Mouse (Mus musculus): ENCODE data around the gene Tmem86a. TPM values are rescaled to one million over a fixed set of nuclear protein-coding genes. Genes with fewer than 3 reads are reported as not detected.

Tmem86a gene
- polyA plus RNA-seq, 1 experiment from 2014 or later = 18.3 TPM

DNA sequence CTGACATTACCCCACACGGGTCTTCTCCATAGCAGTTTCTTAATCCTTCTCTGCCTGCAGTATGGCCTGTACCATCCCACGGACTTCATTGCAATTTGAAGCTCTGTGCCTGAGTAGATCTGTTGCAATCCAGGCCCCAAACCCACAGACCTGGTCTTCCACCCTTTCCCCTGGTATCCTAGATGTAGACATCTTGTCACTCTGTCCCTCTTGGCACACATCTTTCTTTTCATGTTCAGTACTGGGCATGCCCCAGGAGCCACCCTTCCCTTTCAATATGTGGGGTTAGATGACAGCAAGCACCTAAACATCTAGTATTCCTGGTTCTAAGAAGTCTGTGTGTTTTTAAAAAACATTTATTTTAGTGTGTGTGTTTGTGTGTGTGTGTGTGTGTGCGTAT, 8.7 kb upstream of the Tmem86a start:
- Histone ChIP-seq H3K9me3 (ENCODE audit: control insufficient read depth, low read length) (no peaks in the 10 kb centered on the region), H3K4me1 (ENCODE audit: control insufficient read depth, insufficient read depth, low read length) (0 out of 2 replicates have a peak, but pooled peaks cover 2% of the 10 kb centered on the region), H3K4me2 (replicated peaks; ENCODE audit: low read depth, low read length) (no peak overlapping the region), H3K36me3 (ENCODE audit: control insufficient read depth, insufficient read depth, low read length) (no peaks in the 10 kb centered on the region), H3K4me3 (ENCODE audit: low read length) (no peak overlapping the region), H3K27me3 (ENCODE audit: control insufficient read depth, insufficient read depth, low read length) (no peaks in the 10 kb centered on the region), H3K27ac (ENCODE audit: low read depth, low read length) (no peak overlapping the region), H3K9ac (ENCODE audit: low read depth, low read length) (no peak overlapping the region)
- ATAC-seq (ENCODE audit: low FRiP score, low TSS enrichment) = no peak
- 80% methylated on average over 3 of the region's 3 CpGs for WGBS

- H3K9me3 ChIP-seq (ENCODE audit: control insufficient read depth, low read length) = no peaks in the 10 kb centered on the region
- H3K4me2 ChIP-seq (replicated peaks; ENCODE audit: low read depth, low read length) = no peak overlapping the region
- no peaks in the 10 kb centered on the region for H3K36me3 ChIP-seq (ENCODE audit: control insufficient read depth, insufficient read depth, low read length)
- no peak for ATAC-seq (ENCODE audit: low FRiP score, low TSS enrichment)
- 71% methylated on average over 4 of the region's 4 CpGs for WGBS
- H3K4me1 ChIP-seq (ENCODE audit: control insufficient read depth, insufficient read depth, low read length) = 0 out of 2 replicates have a peak, but pooled peaks cover 2% of the 10 kb centered on the region
- H3K27me3 ChIP-seq (ENCODE audit: control insufficient read depth, insufficient read depth, low read length) = no peaks in the 10 kb centered on the region
- H3K4me3 ChIP-seq (ENCODE audit: low read length) = no peak overlapping the region
- H3K9ac ChIP-seq (ENCODE audit: low read depth, low read length) = no peak overlapping the region
- no peak overlapping the region for H3K27ac ChIP-seq (ENCODE audit: low read depth, low read length)
Measured at GRCm38 (mm10) chr7:47042121-47042520, 8.3 kb upstream of the Tmem86a start.

DNA sequence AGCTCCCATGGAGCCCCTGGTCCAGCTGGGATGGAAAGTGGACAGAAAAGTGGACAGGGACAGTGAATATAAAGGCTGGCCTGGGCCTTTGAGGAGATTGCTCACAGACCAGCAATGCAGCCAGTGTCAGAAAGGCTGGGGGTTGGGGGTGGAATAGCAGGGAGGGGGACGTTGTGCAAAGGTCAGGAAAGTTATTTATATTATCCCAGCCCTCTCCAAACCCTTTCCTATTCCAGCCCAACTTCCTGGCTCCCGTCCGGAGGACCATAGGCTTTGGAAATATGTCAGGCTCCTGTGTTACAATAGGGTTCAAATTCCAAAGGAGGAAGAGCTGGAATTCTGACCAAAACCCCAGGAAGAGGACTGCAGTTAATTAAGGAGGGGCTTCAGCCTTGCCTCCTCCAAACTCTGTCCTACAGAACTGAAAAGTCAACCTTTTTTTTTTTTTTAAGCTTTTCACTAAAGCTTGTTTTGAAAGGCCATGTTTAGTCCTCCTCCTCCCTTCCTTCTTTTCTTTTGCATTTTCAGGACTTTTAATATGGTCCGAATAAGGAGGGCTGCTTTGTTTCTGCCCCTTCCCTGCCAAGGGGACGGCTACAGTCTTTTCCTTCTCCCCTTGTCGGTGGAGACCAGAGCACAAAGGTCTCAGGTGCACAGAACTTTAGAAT, 7.4 kb upstream of the Tmem86a start:
- no peaks in the 10 kb centered on the region for H3K27me3 ChIP-seq (ENCODE audit: control insufficient read depth, insufficient read depth, low read length)
- ATAC-seq (ENCODE audit: low FRiP score, low TSS enrichment) = peak; percentile 76
- no peaks in the 10 kb centered on the region for H3K36me3 ChIP-seq (ENCODE audit: control insufficient read depth, insufficient read depth, low read length)
- peak overlapping the region; percentile 71; the same call in 1 of the 2 replicates for H3K27ac ChIP-seq (ENCODE audit: low read depth, low read length)
- no peak overlapping the region for H3K9ac ChIP-seq (ENCODE audit: low read depth, low read length)
- H3K4me1 ChIP-seq (ENCODE audit: control insufficient read depth, insufficient read depth, low read length) = 0 out of 2 replicates have a peak, but pooled peaks cover 2% of the 10 kb centered on the region
- H3K4me2 ChIP-seq (replicated peaks; ENCODE audit: low read depth, low read length) = no peak overlapping the region
- H3K9me3 ChIP-seq (ENCODE audit: control insufficient read depth, low read length) = no peaks in the 10 kb centered on the region
- 33% methylated on average over 6 of the region's 6 CpGs for WGBS
- H3K4me3 ChIP-seq (ENCODE audit: low read length) = no peak overlapping the region

DNA sequence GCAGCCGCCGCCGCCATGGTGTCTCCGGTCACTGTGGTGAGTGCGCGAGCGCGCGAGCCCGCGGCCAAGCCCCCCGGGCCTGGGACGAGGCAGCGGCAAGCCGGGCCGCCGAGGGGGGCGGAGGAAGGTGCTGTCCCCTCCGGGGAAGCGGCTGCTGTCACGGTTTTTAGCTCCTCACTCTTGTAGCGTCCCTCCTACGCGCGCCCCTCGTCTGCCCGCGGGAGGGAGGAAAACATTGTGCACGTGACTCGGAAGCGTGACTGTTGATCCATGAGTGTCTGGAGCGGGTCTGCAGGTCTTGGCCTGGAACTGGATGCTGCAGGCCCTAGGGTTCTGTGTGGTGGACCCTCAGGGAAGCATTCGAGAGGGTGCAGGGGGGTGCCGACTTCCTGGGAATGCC, 365 bp downstream of the Tmem86a start:
- H3K27ac ChIP-seq (ENCODE audit: low read depth, low read length) = peak overlapping the region; percentile 96
- H3K9me3 ChIP-seq (ENCODE audit: control insufficient read depth, low read length) = no peaks in the 10 kb centered on the region
- H3K9ac ChIP-seq (ENCODE audit: low read depth, low read length) = peak overlapping the region; percentile 84
- H3K4me2 ChIP-seq (replicated peaks; ENCODE audit: low read depth, low read length) = peak overlapping the region; percentile 65
- peaks cover 17% of the 10 kb centered on the region; the same call in 1 of the 2 replicates for H3K4me1 ChIP-seq (ENCODE audit: control insufficient read depth, insufficient read depth, low read length)
- H3K36me3 ChIP-seq (ENCODE audit: control insufficient read depth, insufficient read depth, low read length) = peaks cover 10% of the 10 kb centered on the region
- no peaks in the 10 kb centered on the region for H3K27me3 ChIP-seq (ENCODE audit: control insufficient read depth, insufficient read depth, low read length)
- peak overlapping the region; percentile 61 for H3K4me3 ChIP-seq (ENCODE audit: low read length)
- under 1% methylated on average over 34 of the region's 34 CpGs for WGBS
- ATAC-seq (ENCODE audit: low FRiP score, low TSS enrichment) = peak; percentile 68

GRCm38 (mm10) chr7:47051404-47052151, 1.2 kb downstream of the Tmem86a start:
- Histone ChIP-seq H3K27me3 (ENCODE audit: control insufficient read depth, insufficient read depth, low read length) (no peaks in the 10 kb centered on the region), H3K27ac (ENCODE audit: low read depth, low read length) (peak overlapping the region; percentile 96), H3K9me3 (ENCODE audit: control insufficient read depth, low read length) (no peaks in the 10 kb centered on the region), H3K4me3 (ENCODE audit: low read length) (peak overlapping the region; percentile 61), H3K9ac (ENCODE audit: low read depth, low read length) (peak overlapping the region; percentile 84; the same call in 1 of the 2 replicates), H3K4me1 (ENCODE audit: control insufficient read depth, insufficient read depth, low read length) (peaks cover 17% of the 10 kb centered on the region; the same call in 1 of the 2 replicates), H3K36me3 (ENCODE audit: control insufficient read depth, insufficient read depth, low read length) (peaks cover 10% of the 10 kb centered on the region), H3K4me2 (replicated peaks; ENCODE audit: low read depth, low read length) (peak overlapping the region; percentile 65)
- 0% methylated on average over 2 of the region's 2 CpGs for WGBS
- no peak for ATAC-seq (ENCODE audit: low FRiP score, low TSS enrichment)

DNA sequence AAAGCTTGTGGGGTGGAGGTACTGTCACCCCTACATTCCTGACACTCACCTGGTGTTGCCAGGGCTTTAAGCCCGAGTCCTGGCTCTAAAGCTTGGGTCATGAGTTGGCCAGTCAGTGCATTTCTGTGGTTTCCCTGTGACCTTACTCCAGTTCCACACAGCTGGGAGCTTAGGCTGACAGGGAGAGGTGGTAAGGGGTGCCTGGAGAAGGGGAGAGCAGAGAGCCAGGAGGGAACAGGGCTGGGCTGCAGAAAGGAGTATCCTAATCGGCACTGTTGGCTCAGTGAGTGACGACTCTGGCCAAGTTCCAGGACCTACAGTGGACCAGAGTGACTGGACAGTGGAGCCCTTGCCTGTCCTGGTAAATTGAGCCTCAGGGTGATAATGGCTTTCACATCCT, 1.9 kb downstream of the Tmem86a start:
- H3K9me3 ChIP-seq (ENCODE audit: control insufficient read depth, low read length) = no peaks in the 10 kb centered on the region
- peaks cover 10% of the 10 kb centered on the region for H3K36me3 ChIP-seq (ENCODE audit: control insufficient read depth, insufficient read depth, low read length)
- 14% methylated on average over 3 of the region's 3 CpGs for WGBS
- H3K27ac ChIP-seq (ENCODE audit: low read depth, low read length) = peak overlapping the region; percentile 84
- no peaks in the 10 kb centered on the region for H3K27me3 ChIP-seq (ENCODE audit: control insufficient read depth, insufficient read depth, low read length)
- peak overlapping the region; percentile 65; the same call in 1 of the 2 replicates for H3K4me2 ChIP-seq (replicated peaks; ENCODE audit: low read depth, low read length)
- H3K4me3 ChIP-seq (ENCODE audit: low read length) = peak overlapping the region; percentile 1; the same call in 1 of the 2 replicates
- peaks cover 17% of the 10 kb centered on the region; the same call in 1 of the 2 replicates for H3K4me1 ChIP-seq (ENCODE audit: control insufficient read depth, insufficient read depth, low read length)
- peak overlapping the region; percentile 34; the same call in 1 of the 2 replicates for H3K9ac ChIP-seq (ENCODE audit: low read depth, low read length)
- no peak for ATAC-seq (ENCODE audit: low FRiP score, low TSS enrichment)

- Histone ChIP-seq H3K4me2 (replicated peaks; ENCODE audit: low read depth, low read length) (no peak overlapping the region), H3K4me1 (ENCODE audit: control insufficient read depth, insufficient read depth, low read length) (peaks cover 17% of the 10 kb centered on the region; the same call in 1 of the 2 replicates), H3K9me3 (ENCODE audit: control insufficient read depth, low read length) (no peaks in the 10 kb centered on the region), H3K27me3 (ENCODE audit: control insufficient read depth, insufficient read depth, low read length) (no peaks in the 10 kb centered on the region), H3K36me3 (ENCODE audit: control insufficient read depth, insufficient read depth, low read length) (peaks cover 10% of the 10 kb centered on the region), H3K9ac (ENCODE audit: low read depth, low read length) (no peak overlapping the region), H3K4me3 (ENCODE audit: low read length) (no peak overlapping the region), H3K27ac (ENCODE audit: low read depth, low read length) (no peak overlapping the region)
- WGBS = 96% methylated on average over 15 of the region's 15 CpGs
- ATAC-seq (ENCODE audit: low FRiP score, low TSS enrichment) = no peak
Measured at GRCm38 (mm10) chr7:47053287-47053686, 2.9 kb downstream of the Tmem86a start.

- Histone ChIP-seq H3K9ac (ENCODE audit: low read depth, low read length) (no peak overlapping the region), H3K9me3 (ENCODE audit: control insufficient read depth, low read length) (no peaks in the 10 kb centered on the region), H3K4me2 (replicated peaks; ENCODE audit: low read depth, low read length) (no peak overlapping the region), H3K4me1 (ENCODE audit: control insufficient read depth, insufficient read depth, low read length) (peaks cover 17% of the 10 kb centered on the region; the same call in 1 of the 2 replicates), H3K4me3 (ENCODE audit: low read length) (no peak overlapping the region), H3K27me3 (ENCODE audit: control insufficient read depth, insufficient read depth, low read length) (no peaks in the 10 kb centered on the region), H3K27ac (ENCODE audit: low read depth, low read length) (no peak overlapping the region), H3K36me3 (ENCODE audit: control insufficient read depth, insufficient read depth, low read length) (peaks cover 10% of the 10 kb centered on the region)
- ATAC-seq (ENCODE audit: low FRiP score, low TSS enrichment) = no peak
- WGBS = 88% methylated on average over 2 of the region's 2 CpGs
Measured at GRCm38 (mm10) chr7:47054666-47055065, 4.3 kb downstream of the Tmem86a start.

- no peak overlapping the region for H3K4me2 ChIP-seq (replicated peaks; ENCODE audit: low read depth, low read length)
- H3K9ac ChIP-seq (ENCODE audit: low read depth, low read length) = no peak overlapping the region
- H3K36me3 ChIP-seq (ENCODE audit: control insufficient read depth, insufficient read depth, low read length) = peaks cover 10% of the 10 kb centered on the region
- ATAC-seq (ENCODE audit: low FRiP score, low TSS enrichment) = no peak
- no peaks in the 10 kb centered on the region for H3K9me3 ChIP-seq (ENCODE audit: control insufficient read depth, low read length)
- peaks cover 17% of the 10 kb centered on the region; the same call in 1 of the 2 replicates for H3K4me1 ChIP-seq (ENCODE audit: control insufficient read depth, insufficient read depth, low read length)
- H3K27me3 ChIP-seq (ENCODE audit: control insufficient read depth, insufficient read depth, low read length) = no peaks in the 10 kb centered on the region
- no peak overlapping the region for H3K4me3 ChIP-seq (ENCODE audit: low read length)
- 74% methylated on average over 9 of the region's 9 CpGs for WGBS
- no peak overlapping the region for H3K27ac ChIP-seq (ENCODE audit: low read depth, low read length)
Measured at GRCm38 (mm10) chr7:47055744-47056143, 5.3 kb downstream of the Tmem86a start.

All from kidney, embryonic 14.5 days (tissue).